Mouse (Mus musculus) hindbrain, embryonic 14.5 days (tissue): ENCODE results near the gene Nkain1. TPM values are rescaled to one million over a fixed set of nuclear protein-coding genes. Genes with fewer than 3 reads are reported as not detected.

Source experiments
- ATAC-seq: fragments of 200-750 bp; cut with Nextera tagmentation; 2 replicates; pipeline ENCODE4 v1.8.0; 2017; ENCODE audit warnings: moderate number of reproducible peaks, mild to moderate bottlenecking, moderate TSS enrichment, moderate library complexity; ENCODE audit not compliant: low FRiP score
- DNase-seq: peaks from one replicate; pipeline ENCODE4 v3.0.0-alpha.2; 2015; ENCODE audit warnings: low spot score
- H3K27ac ChIP-seq: fragments of 300-500 bp; sonication (generic); 2 replicates; pipeline ENCODE4 v1.5.1; 2014; ENCODE audit warnings: mild to moderate bottlenecking, moderate library complexity
- H3K27me3 ChIP-seq: fragments of 300-500 bp; sonication (generic); 2 replicates; pipeline ENCODE4 v1.6.1; 2014; ENCODE audit warnings: mild to moderate bottlenecking, low read length, mixed read lengths; ENCODE audit not compliant: control insufficient read depth, insufficient read depth
- H3K36me3 ChIP-seq: fragments of 300-500 bp; sonication (generic); replicated peaks from 2 replicates; pipeline ENCODE4 v1.6.1; 2014; ENCODE audit not compliant: control insufficient read depth, insufficient read depth
- H3K4me1 ChIP-seq: fragments of 300-500 bp; sonication (generic); replicated peaks from 2 replicates; pipeline ENCODE4 v1.6.1; 2014; ENCODE audit warnings: antibody characterized with exemption, low read length, mixed read lengths; ENCODE audit not compliant: control insufficient read depth, insufficient read depth
- H3K4me2 ChIP-seq: fragments of 300-500 bp; sonication (generic); replicated peaks from 2 replicates; pipeline ENCODE4 v1.6.1; 2014; ENCODE audit warnings: mild to moderate bottlenecking, moderate library complexity
- H3K4me3 ChIP-seq: fragments of 300-500 bp; sonication (generic); replicated peaks from 2 replicates; pipeline ENCODE4 v1.5.1; 2014; ENCODE audit warnings: mild to moderate bottlenecking, low read length
- H3K9ac ChIP-seq: fragments of 300-500 bp; sonication (generic); 2 replicates; pipeline ENCODE4 v1.6.1; 2014
- H3K9me3 ChIP-seq: fragments of 300-500 bp; sonication (generic); 2 replicates; pipeline ENCODE4 v1.6.1; 2016; ENCODE audit warnings: low read length; ENCODE audit not compliant: control insufficient read depth
- WGBS: fragments of 180-500 bp; shearing (Covaris S2); extraction: QIAGEN DNeasy Blood & Tissue Kit; methylation state at CpG from one replicate; pipeline ENCODE4 v1.1.7; 2014; 5-methylcytosine and 5-hydroxymethylcytosine counted together
- polyA plus RNA-seq: library from polyadenylated mRNA; unstranded; fragments of >200 nt; fragmentation: Nextera tagmentation; extraction: Ambion mirVana; gene quantifications from 2 replicates; pipeline ENCODE4 v1.2.1, GENCODE M21; 2014

Nkain1 gene
- polyA plus RNA-seq, 1 experiment from 2014 or later, result 20.9 TPM

DNA sequence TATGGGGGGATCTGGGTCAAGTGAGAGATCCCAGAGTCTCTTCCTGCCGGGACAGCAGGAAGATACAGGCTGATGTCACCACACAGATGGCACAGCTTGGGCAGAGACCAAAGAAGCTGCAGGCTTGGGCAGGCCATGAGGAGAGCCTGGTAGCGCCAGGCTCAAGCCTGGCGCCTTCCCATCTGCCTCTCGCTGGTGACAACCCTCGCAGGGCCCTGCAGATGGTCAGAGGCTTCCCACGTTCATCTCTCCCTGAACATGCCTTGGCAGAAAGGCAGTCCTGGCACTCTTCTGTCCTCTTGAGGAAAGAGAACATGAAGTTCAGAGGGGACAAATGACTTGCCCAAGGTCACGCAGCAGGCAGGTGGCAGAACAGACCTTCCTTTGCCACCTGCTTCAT lies 34.3 kb downstream of the Nkain1 start:
- WGBS, result 69% methylated on average over 7 of the region's 7 CpGs
- no peaks in the 10 kb centered on the region for H3K27me3 ChIP-seq
- peaks cover 11% of the 10 kb centered on the region for H3K36me3 ChIP-seq
- peak; percentile 28; the same call in 1 of the 2 replicates for ATAC-seq
- no peak overlapping the region for H3K4me3 ChIP-seq
- H3K4me1 ChIP-seq, result peaks cover 16% of the 10 kb centered on the region
- H3K27ac ChIP-seq, result no peak overlapping the region
- no peak for DNase-seq
- no peaks in the 10 kb centered on the region for H3K9me3 ChIP-seq
- H3K4me2 ChIP-seq, result no peak overlapping the region
- no peak overlapping the region for H3K9ac ChIP-seq

DNA sequence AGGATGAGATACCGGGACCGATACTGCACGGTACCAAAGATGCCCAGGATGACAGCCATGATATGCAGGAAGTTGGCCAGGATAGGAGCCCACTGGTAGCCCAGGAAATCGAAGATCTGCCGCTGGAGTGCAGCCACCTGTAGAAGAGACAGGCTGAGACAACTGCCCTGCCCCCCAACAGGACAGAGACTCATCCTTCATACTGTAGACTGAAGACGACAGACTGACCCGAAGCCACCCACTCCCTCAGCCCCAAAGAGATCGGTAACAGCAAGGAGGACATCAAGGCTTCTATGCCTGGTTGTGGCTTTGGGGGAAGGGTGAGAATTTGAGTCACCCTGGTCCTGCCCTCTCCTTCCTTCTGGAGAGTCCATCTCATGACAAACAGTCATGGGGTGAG lies 34.9 kb downstream of the Nkain1 start:
- peaks cover 11% of the 10 kb centered on the region for H3K36me3 ChIP-seq
- ATAC-seq (no peak), DNase-seq (no peak)
- H3K27me3 ChIP-seq, result no peaks in the 10 kb centered on the region
- H3K9ac ChIP-seq, result no peak overlapping the region
- H3K27ac ChIP-seq, result no peak overlapping the region
- H3K4me2 ChIP-seq, result no peak overlapping the region
- no peaks in the 10 kb centered on the region for H3K9me3 ChIP-seq
- 73% methylated on average over 8 of the region's 8 CpGs for WGBS
- H3K4me1 ChIP-seq, result peaks cover 10% of the 10 kb centered on the region
- no peak overlapping the region for H3K4me3 ChIP-seq

DNA sequence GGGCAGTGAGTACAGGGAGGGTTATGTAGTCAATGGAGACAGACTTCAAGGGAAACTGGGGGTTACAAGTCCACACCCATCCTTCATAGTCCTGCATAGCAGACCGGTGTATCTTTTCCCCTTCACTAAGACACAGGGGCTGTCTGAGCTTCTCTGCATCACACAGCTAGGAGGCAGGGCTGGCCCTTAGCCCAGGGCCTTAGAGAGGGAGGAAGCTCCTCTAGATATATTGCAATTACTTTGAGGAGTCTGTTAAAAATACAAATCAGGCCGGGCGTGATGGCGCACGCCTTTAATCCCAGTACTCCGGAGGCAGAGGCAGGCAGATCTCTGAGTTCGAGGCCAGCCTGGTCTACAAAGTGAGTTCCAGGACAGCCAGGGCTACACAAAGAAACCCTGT lies 36.6 kb downstream of the Nkain1 start:
- DNase-seq (no peak), ATAC-seq (no peak)
- peaks cover 11% of the 10 kb centered on the region for H3K36me3 ChIP-seq
- H3K4me3 ChIP-seq, result no peak overlapping the region
- no peak overlapping the region for H3K4me2 ChIP-seq
- 96% methylated on average over 7 of the region's 7 CpGs for WGBS
- H3K9ac ChIP-seq, result no peak overlapping the region
- H3K9me3 ChIP-seq, result no peaks in the 10 kb centered on the region
- no peaks in the 10 kb centered on the region for H3K27me3 ChIP-seq
- H3K27ac ChIP-seq, result no peak overlapping the region
- H3K4me1 ChIP-seq, result no peaks in the 10 kb centered on the region

DNA sequence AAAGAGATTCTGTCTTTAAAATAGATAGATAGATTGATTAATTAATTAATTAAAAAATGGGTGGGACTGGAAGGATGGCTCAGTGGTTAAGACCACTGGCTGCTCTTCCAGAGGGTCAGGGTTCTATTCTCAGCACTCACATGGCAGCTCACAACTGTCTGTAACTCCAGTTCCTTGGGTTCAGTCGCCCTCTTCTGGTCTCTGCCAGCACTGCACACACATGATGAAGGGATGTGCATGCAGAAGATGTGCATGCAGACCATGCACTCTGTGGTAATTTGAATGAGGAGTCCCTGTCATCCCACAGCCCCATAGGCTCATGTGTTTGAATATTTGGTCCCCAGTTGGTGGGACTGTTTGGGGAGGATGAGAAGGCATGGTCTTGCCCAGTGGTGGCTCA lies 38.2 kb downstream of the Nkain1 start:
- H3K4me1 ChIP-seq, result no peaks in the 10 kb centered on the region
- no peak overlapping the region for H3K4me2 ChIP-seq
- 80% methylated on average over 1 of the region's 1 CpGs for WGBS
- no peak overlapping the region for H3K4me3 ChIP-seq
- DNase-seq, result no peak
- no peak overlapping the region for H3K27ac ChIP-seq
- H3K36me3 ChIP-seq, result peaks cover 11% of the 10 kb centered on the region
- ATAC-seq, result no peak
- H3K9me3 ChIP-seq, result no peaks in the 10 kb centered on the region
- H3K27me3 ChIP-seq, result no peaks in the 10 kb centered on the region
- H3K9ac ChIP-seq, result no peak overlapping the region

DNA sequence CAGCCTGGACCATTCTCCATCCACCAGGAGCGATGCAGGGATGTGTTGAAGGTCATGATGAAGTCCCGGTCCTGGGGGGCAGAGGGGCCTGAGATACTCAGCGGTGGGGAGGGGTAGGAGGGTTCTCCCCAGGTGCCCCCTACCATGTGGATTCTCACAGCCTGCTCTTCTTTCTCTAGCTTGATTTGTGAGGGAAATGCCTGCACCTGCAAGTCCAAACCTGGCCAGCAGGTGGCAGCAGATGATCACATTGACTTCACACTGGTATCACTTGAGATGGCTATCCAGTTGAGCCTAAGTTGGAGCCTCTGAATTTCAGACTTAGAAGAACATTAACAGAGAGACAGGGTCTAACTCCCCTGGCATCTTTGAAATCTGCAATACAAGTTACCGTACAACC lies 40.0 kb downstream of the Nkain1 start:
- H3K9me3 ChIP-seq, result no peaks in the 10 kb centered on the region
- H3K27ac ChIP-seq, result no peak overlapping the region
- no peak overlapping the region for H3K4me2 ChIP-seq
- no peak overlapping the region for H3K9ac ChIP-seq
- H3K27me3 ChIP-seq, result no peaks in the 10 kb centered on the region
- peak; percentile 44; the same call in 1 of the 2 replicates for ATAC-seq
- peak; percentile 96 for DNase-seq
- no peaks in the 10 kb centered on the region for H3K4me1 ChIP-seq
- H3K36me3 ChIP-seq, result peaks cover 20% of the 10 kb centered on the region
- no peak overlapping the region for H3K4me3 ChIP-seq
- 46% methylated on average over 4 of the region's 4 CpGs for WGBS

DNA sequence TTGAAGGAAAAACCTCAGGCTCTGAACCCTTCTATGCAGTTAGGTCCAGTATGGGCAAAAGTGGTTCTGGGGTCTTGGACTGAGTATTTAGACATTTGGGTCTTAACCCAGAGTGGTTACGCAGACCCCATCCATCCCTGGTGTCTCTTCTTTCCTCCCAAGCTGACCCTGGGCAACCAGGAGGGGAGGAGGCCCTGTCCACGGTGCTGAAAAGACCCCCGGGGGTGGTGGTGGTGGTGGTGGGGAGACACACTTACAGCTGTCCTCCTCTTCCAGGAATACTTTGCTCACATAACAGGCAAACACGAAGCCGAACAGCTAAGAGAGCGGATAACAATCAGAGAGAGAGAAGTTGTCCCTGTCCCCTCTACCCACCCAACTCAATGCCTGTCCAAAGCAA lies 41.6 kb downstream of the Nkain1 start:
- no peaks in the 10 kb centered on the region for H3K9me3 ChIP-seq
- H3K36me3 ChIP-seq, result peaks cover 20% of the 10 kb centered on the region
- no peaks in the 10 kb centered on the region for H3K4me1 ChIP-seq
- DNase-seq, result no peak
- H3K4me3 ChIP-seq, result no peak overlapping the region
- no peak overlapping the region for H3K4me2 ChIP-seq
- H3K27me3 ChIP-seq, result no peaks in the 10 kb centered on the region
- ATAC-seq, result no peak
- WGBS, result 64% methylated on average over 6 of the region's 6 CpGs
- no peak overlapping the region for H3K9ac ChIP-seq
- no peak overlapping the region for H3K27ac ChIP-seq

DNA sequence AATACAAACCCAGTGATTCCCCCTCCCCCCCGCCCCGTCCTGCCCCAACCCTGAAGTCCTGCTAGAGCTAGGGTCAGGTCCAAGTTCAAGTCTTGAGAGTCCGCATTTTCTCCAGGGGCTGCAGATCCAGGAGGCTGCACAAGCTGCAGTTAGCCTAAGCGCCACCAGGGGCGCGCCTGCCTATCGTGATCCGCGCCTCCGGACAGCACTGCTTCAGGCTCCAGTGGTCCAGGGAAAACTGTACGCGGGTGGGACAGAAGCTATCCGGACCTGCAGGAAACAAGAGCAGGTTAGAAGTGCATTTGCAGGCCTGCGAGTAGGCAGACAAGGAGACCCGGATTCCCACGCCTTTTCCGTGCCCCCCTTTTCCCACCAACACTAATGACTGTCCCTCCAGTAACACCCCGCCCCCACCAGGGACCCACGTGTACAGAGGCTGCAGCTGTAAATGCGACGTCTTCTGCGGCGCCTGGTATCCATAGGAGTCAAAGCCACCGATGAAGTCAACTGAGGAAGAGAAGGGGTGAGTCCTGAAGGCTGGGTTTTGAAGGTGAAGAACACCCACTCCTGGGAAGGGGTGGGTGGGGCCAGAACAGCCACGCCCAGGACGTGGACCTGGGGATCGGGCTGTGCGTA lies 42.2 kb downstream of the Nkain1 start:
- H3K4me3 ChIP-seq, result no peak overlapping the region
- ATAC-seq, result peak; percentile 70
- H3K36me3 ChIP-seq, result peaks cover 19% of the 10 kb centered on the region

DNA sequence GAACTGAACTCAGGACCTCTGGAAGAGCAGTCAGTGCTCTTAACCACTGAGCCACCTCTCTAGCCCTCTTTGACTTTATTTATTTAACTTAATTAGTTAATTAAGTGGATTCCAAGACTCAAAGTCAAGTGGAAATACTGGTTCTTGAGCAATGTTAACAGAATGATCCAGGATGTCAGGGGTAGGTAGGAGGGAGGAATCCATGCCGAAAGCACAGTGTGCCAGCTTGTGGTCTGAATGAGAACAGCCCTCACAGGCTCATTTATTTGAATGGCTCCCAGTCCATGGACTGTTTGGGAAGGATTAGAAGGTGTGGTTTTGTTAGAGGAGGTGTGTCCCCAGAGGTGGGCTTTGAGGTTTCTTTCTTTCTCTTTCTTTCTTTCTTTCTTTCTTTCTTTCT lies 46.2 kb downstream of the Nkain1 start:
- Histone ChIP-seq H3K27me3 (no peaks in the 10 kb centered on the region), H3K27ac (no peak overlapping the region)
- 84% methylated on average over 1 of the region's 1 CpGs for WGBS

More for the DNA sequence above, 42.2 kb downstream of the Nkain1 start:
- no peak overlapping the region for H3K27ac ChIP-seq
- H3K27me3 ChIP-seq, result no peaks in the 10 kb centered on the region
- no peak overlapping the region for H3K9ac ChIP-seq
- no peaks in the 10 kb centered on the region for H3K4me1 ChIP-seq
- WGBS, result 26% methylated on average over 28 of the region's 28 CpGs
- peak; percentile 77 for DNase-seq
- peak overlapping the region; percentile 39 for H3K4me2 ChIP-seq
- H3K9me3 ChIP-seq, result no peaks in the 10 kb centered on the region

DNA sequence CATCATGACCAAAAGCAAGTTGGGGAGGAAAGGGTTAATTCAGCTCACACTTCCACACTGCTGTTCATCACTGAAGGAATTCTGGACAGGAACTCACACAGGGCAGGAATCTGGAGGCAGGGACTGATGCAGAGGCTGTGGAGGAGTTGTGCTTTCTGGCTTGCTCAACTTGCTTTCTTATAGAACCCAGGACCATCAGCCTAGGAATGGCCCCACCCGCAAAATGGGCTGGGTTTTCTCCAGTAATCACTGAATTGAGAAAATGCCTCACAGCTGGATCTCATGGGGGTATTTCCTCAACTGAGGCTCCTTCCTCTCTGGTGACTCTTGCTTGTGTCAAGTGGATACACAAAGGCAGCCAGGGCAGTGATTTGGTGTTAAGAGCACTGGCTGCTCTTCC lies 48.9 kb downstream of the Nkain1 start:
- H3K36me3 ChIP-seq, result peaks cover 3% of the 10 kb centered on the region
- H3K9ac ChIP-seq, result no peak overlapping the region
- no peak overlapping the region for H3K27ac ChIP-seq
- WGBS, result 62% methylated on average over 1 of the region's 1 CpGs
- H3K27me3 ChIP-seq, result no peaks in the 10 kb centered on the region
- H3K9me3 ChIP-seq, result no peaks in the 10 kb centered on the region
- no peak overlapping the region for H3K4me2 ChIP-seq
- DNase-seq (no peak), ATAC-seq (no peak)
- H3K4me3 ChIP-seq, result no peak overlapping the region
- 0 out of 2 replicates have a peak, but pooled peaks cover 4% of the 10 kb centered on the region for H3K4me1 ChIP-seq

More for the DNA sequence above, 46.2 kb downstream of the Nkain1 start:
- H3K4me1 ChIP-seq, result no peaks in the 10 kb centered on the region
- DNase-seq (no peak), ATAC-seq (no peak)
- no peaks in the 10 kb centered on the region for H3K9me3 ChIP-seq
- H3K4me2 ChIP-seq, result no peak overlapping the region
- no peak overlapping the region for H3K9ac ChIP-seq
- H3K4me3 ChIP-seq, result no peak overlapping the region
- peaks cover 9% of the 10 kb centered on the region for H3K36me3 ChIP-seq

DNA sequence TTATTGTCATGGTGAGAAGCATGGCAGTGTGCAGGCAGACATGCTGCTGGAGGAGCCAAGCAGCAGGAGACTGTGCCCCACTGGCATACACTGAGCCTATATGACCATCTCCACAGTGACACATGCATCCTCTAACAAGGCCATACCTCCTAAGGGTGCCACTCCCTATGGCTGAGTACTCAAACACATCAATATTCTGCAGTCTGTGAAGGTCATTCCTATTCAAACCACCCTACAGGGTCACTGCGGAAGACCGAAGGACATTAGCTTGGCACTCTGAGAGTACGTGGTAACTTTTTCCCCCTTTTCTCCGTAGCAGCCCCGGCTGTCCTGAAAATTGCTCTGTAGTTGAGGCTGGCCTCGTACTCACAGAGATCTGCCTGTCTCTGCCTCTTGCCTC lies 52.5 kb downstream of the Nkain1 start:
- Histone ChIP-seq H3K9me3 (no peaks in the 10 kb centered on the region), H3K4me2 (no peak overlapping the region), H3K27me3 (no peaks in the 10 kb centered on the region), H3K36me3 (no peaks in the 10 kb centered on the region), H3K4me1 (0 out of 2 replicates have a peak, but pooled peaks cover 8% of the 10 kb centered on the region), H3K4me3 (no peak overlapping the region), H3K9ac (no peak overlapping the region), H3K27ac (no peak overlapping the region)
- DNase-seq (no peak), ATAC-seq (no peak)
- WGBS, result 93% methylated on average over 6 of the region's 6 CpGs
